Mouse (Mus musculus): ENCODE data around the gene Gm27027. TPM values are rescaled to one million over a fixed set of nuclear protein-coding genes. Genes with fewer than 3 reads are reported as not detected.

Gm27027 gene
- polyA plus RNA-seq, 1 experiment from 2014 or later, result not detected

DNA sequence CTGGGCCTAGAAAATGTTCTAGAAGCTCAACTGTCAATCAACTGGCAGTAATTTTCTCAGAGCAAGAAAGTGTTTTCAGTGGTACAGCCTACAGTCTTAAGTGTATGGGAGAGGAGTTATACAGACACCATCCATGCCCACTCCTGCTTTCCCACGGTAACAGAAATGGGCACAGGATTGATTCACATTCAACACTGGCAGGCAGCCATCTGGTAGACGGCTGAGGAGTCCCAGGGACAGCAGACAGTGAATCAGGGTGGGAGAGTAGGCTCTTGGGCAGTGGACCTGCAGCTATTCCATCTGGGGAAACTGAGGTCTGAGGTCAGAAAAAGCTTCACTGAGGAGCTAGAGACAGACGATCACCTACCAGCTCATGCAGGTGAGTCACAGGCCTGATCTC is 24.5 kb downstream of the Gm27027 start:
- no peak overlapping the region for H3K27ac ChIP-seq
- no peak for ATAC-seq
- no peaks in the 10 kb centered on the region for H3K27me3 ChIP-seq
- no peaks in the 10 kb centered on the region for H3K9me3 ChIP-seq
- H3K4me1 ChIP-seq (replicated peaks), result peaks cover 18% of the 10 kb centered on the region
- H3K36me3 ChIP-seq, result no peaks in the 10 kb centered on the region
- H3K9ac ChIP-seq (replicated peaks), result no peak overlapping the region
- no peak overlapping the region for H3K4me2 ChIP-seq (replicated peaks)
- no peak overlapping the region for H3K4me3 ChIP-seq (replicated peaks)
- whole genome bisulfite sequencing, result 72% methylated on average over 3 of the region's 3 CpGs

DNA sequence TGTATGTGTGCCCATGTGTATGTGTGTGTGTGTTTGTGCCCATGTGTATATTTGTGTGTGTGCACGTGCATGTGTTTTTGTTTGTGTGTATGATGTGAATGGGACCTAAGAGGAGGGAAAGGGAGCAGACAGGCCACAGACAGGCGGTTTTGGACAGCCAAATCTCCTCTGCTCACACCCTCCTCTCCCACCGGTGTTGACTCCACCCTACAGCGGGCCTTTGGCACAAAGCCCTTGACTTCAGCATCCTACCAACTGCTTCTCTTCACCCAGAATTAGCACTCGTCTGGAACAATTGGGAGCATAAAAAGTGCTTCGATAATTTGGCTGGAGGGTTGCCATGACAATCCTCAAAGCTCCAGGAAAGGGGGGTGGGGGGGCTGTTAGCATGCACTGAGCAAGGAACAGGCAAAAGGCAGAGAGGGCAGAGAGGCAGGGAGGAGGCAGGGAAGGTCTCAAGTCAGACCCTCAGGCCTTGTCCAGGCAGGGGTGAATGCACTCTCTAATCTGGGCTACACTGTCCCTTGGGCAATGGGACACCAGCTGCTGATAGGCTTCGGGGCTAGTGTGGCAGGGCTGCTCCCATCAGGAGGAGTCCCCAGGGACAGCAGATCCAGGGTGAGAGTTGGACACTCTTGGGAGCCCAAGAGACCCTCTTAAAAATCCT is 31.5 kb downstream of the Gm27027 start:
- Histone ChIP-seq H3K36me3 (no peaks in the 10 kb centered on the region), H3K27ac (no peak overlapping the region), H3K4me3 (replicated peaks) (no peak overlapping the region), H3K4me1 (replicated peaks) (peaks cover 10% of the 10 kb centered on the region), H3K9ac (replicated peaks) (no peak overlapping the region), H3K4me2 (replicated peaks) (no peak overlapping the region), H3K9me3 (no peaks in the 10 kb centered on the region), H3K27me3 (no peaks in the 10 kb centered on the region)
- 35% methylated on average over 7 of the region's 7 CpGs for WGBS
- peak; percentile 57 for ATAC-seq

DNA sequence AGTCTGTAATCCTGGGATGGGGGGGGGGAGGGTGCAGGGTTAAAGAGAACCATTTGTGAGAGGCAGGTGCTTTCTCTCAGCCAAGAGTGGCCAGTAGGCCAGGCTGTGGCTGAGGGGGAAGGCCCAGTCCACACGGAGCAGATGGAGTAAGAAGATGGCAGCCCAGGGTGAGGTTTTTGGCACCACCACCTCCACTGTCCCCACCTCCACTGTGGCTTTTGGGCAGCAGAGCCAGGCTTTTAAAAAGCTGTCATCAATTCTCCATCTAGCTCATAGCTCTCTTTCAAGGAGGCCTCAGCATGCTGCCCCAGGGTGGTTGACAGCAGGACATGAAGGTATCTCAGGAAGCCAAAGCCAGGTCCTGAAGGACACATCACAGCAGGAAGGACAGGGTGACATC is 32.4 kb downstream of the Gm27027 start:
- H3K4me1 ChIP-seq (replicated peaks), result peaks cover 10% of the 10 kb centered on the region
- H3K4me2 ChIP-seq (replicated peaks), result no peak overlapping the region
- 100% methylated on average over 1 of the region's 1 CpGs for WGBS
- no peaks in the 10 kb centered on the region for H3K36me3 ChIP-seq
- no peak overlapping the region for H3K4me3 ChIP-seq (replicated peaks)
- peaks cover 1% of the 10 kb centered on the region; the same call in 1 of the 2 replicates for H3K27me3 ChIP-seq
- no peak; the same call in 1 of the 2 replicates for ATAC-seq
- H3K9me3 ChIP-seq, result no peaks in the 10 kb centered on the region
- no peak overlapping the region for H3K9ac ChIP-seq (replicated peaks)
- H3K27ac ChIP-seq, result no peak overlapping the region

DNA sequence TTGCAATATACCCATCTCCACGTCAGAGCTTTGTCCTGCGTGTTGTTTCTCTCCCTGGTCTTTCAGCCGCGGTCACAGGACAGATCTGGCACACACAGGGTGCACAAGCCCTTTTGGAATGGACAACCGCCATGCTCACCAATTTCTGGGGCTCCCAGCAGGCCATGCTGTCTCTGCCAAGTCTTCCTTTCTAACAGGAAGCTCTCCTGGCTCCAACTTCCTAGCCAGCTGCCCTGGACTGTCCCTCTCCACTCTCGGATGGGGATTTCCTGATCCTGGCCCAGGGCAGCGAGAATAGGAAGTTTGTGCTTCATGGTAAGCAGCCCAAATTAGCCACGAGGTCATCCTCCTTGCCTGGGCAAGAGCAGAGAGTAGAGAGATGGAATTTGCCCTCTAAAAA is 34.4 kb downstream of the Gm27027 start:
- H3K36me3 ChIP-seq, result no peaks in the 10 kb centered on the region
- H3K27ac ChIP-seq, result no peak overlapping the region
- no peak overlapping the region for H3K4me2 ChIP-seq (replicated peaks)
- peaks cover 14% of the 10 kb centered on the region for H3K27me3 ChIP-seq
- 83% methylated on average over 8 of the region's 8 CpGs for WGBS
- ATAC-seq, result no peak
- no peaks in the 10 kb centered on the region for H3K9me3 ChIP-seq
- no peak overlapping the region for H3K4me3 ChIP-seq (replicated peaks)
- no peak overlapping the region for H3K9ac ChIP-seq (replicated peaks)
- peaks cover 20% of the 10 kb centered on the region for H3K4me1 ChIP-seq (replicated peaks)

- Histone ChIP-seq H3K4me3 (replicated peaks) (no peak overlapping the region), H3K36me3 (no peaks in the 10 kb centered on the region), H3K9me3 (no peaks in the 10 kb centered on the region), H3K27me3 (peaks cover 34% of the 10 kb centered on the region), H3K4me1 (replicated peaks) (peaks cover 34% of the 10 kb centered on the region), H3K27ac (no peak overlapping the region), H3K9ac (replicated peaks) (no peak overlapping the region), H3K4me2 (replicated peaks) (no peak overlapping the region)
- WGBS, result 80% methylated on average over 8 of the region's 8 CpGs
- ATAC-seq, result no peak
Observed at GRCm38 (mm10) chr2:93959346-93959745, 36.8 kb downstream of the Gm27027 start.

- H3K4me3 ChIP-seq (replicated peaks), result no peak overlapping the region
- no peaks in the 10 kb centered on the region for H3K9me3 ChIP-seq
- peaks cover 37% of the 10 kb centered on the region for H3K4me1 ChIP-seq (replicated peaks)
- no peak overlapping the region for H3K27ac ChIP-seq
- no peak for ATAC-seq
- H3K4me2 ChIP-seq (replicated peaks), result no peak overlapping the region
- peaks cover 45% of the 10 kb centered on the region for H3K27me3 ChIP-seq
- H3K36me3 ChIP-seq, result no peaks in the 10 kb centered on the region
- H3K9ac ChIP-seq (replicated peaks), result no peak overlapping the region
- WGBS, result 72% methylated on average over 3 of the region's 3 CpGs
Observed at GRCm38 (mm10) chr2:93958216-93958615, 37.9 kb downstream of the Gm27027 start.

- peaks cover 50% of the 10 kb centered on the region for H3K27me3 ChIP-seq
- H3K36me3 ChIP-seq, result no peaks in the 10 kb centered on the region
- no peaks in the 10 kb centered on the region for H3K9me3 ChIP-seq
- no peak overlapping the region; the same call in 1 of the 2 replicates for H3K4me2 ChIP-seq (replicated peaks)
- ATAC-seq, result no peak
- H3K4me1 ChIP-seq (replicated peaks), result peaks cover 37% of the 10 kb centered on the region
- no peak overlapping the region for H3K27ac ChIP-seq
- no peak overlapping the region for H3K4me3 ChIP-seq (replicated peaks)
- no peak overlapping the region for H3K9ac ChIP-seq (replicated peaks)
- WGBS, result 38% methylated on average over 8 of the region's 8 CpGs
Observed at GRCm38 (mm10) chr2:93957785-93958175, 38.4 kb downstream of the Gm27027 start.

- 4% methylated on average over 34 of the region's 62 CpGs for WGBS
- Histone ChIP-seq H3K9me3 (no peaks in the 10 kb centered on the region), H3K4me3 (replicated peaks) (peak within 1 kb of the TSS; percentile 70), H3K9ac (replicated peaks) (peak within 1 kb of the TSS; percentile 82), H3K4me2 (replicated peaks) (peak within 1 kb of the TSS; percentile 97), H3K4me1 (replicated peaks) (peaks cover 37% of the 10 kb centered on the region), H3K36me3 (no peaks in the 10 kb centered on the region), H3K27me3 (peaks cover 53% of the 10 kb centered on the region), H3K27ac (peak within 1 kb of the TSS; percentile 56)
- peak; percentile 71 for ATAC-seq
Observed at GRCm38 (mm10) chr2:93956908-93957784, 39.0 kb downstream of the Gm27027 start, which contains the start of gene Gm13889. Gene Gm13889 (minus strand): TSS chr2:93957201.

- H3K4me1 ChIP-seq (replicated peaks), result peaks cover 37% of the 10 kb centered on the region
- H3K4me2 ChIP-seq (replicated peaks), result peak overlapping the region; percentile 97
- peak overlapping the region; percentile 82 for H3K9ac ChIP-seq (replicated peaks)
- H3K4me3 ChIP-seq (replicated peaks), result peak overlapping the region; percentile 70
- under 1% methylated on average over 44 of the region's 44 CpGs for WGBS
- H3K27me3 ChIP-seq, result peaks cover 57% of the 10 kb centered on the region
- peak overlapping the region; percentile 56 for H3K27ac ChIP-seq
- H3K36me3 ChIP-seq, result no peaks in the 10 kb centered on the region
- H3K9me3 ChIP-seq, result no peaks in the 10 kb centered on the region
- peak; percentile 66 for ATAC-seq
Observed at GRCm38 (mm10) chr2:93956331-93956801, 39.8 kb downstream of the Gm27027 start.

DNA sequence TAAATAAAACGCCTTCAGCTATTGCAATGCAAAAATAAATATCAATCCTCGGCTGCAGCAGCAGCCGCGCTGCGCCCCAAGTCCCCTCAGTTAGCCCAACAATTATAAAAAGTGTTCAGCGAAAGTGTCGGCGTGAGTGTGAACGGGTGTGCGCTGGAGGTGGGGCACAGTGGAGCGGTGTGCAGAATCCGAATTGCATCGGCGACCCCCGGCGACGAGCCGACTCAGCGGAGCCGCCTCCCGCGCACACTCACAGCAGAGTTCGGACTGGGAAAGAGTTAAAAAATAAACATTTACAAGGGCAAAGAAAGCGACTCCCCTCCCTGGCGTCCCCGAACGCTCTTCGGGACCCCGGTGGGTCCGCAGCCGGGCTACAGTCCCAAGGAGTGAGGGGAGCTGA is 40.3 kb downstream of the Gm27027 start:
- peaks cover 57% of the 10 kb centered on the region for H3K27me3 ChIP-seq
- H3K4me1 ChIP-seq (replicated peaks), result peaks cover 37% of the 10 kb centered on the region
- H3K27ac ChIP-seq, result peak overlapping the region; percentile 56
- H3K36me3 ChIP-seq, result no peaks in the 10 kb centered on the region
- under 1% methylated on average over 31 of the region's 31 CpGs for WGBS
- ATAC-seq, result no peak
- no peaks in the 10 kb centered on the region for H3K9me3 ChIP-seq
- peak overlapping the region; percentile 97 for H3K4me2 ChIP-seq (replicated peaks)
- peak overlapping the region; percentile 82 for H3K9ac ChIP-seq (replicated peaks)
- peak overlapping the region; percentile 70 for H3K4me3 ChIP-seq (replicated peaks)

DNA sequence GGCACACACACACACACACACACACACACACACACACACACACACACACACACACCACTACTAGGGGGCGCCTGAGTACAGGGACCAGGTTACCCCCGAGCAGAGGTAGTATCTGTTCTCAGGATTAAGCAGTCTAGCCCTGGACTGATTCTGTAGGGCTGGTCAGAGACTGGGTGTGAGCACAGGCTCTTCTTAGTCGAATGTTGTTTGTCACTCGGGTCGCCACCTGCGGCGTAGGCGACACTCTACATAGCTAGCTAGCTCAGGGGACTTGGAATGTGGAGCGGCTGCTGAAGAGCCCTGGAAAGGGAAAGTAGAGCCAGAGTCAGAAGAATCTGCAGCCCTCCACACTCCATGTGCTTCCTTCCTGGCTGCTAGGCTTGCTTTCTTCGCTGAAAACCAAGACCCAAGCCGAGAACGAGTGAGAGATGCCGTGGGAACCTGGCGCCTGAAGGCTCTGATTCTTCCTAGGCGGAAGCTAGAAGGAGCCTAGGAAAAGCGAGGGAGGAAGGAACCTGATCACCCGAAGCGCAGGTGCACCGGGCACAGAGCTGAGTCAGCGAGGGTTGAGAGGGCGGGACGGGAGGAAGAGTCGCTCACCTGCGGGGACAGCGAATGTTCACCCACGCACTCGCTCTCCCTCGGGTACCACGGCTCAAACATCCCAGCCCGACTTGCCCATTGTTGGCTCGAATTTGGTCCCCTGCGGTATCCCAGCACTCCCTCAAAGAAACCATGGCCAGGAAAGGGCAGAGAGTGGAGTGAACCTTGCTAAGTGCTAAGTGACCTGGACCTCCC is 41.2 kb downstream of the Gm27027 start:
- Histone ChIP-seq H3K4me3 (replicated peaks) (peak overlapping the region; percentile 70), H3K9ac (replicated peaks) (peak overlapping the region; percentile 82), H3K36me3 (no peaks in the 10 kb centered on the region), H3K4me1 (replicated peaks) (peaks cover 37% of the 10 kb centered on the region), H3K9me3 (no peaks in the 10 kb centered on the region), H3K4me2 (replicated peaks) (peak overlapping the region; percentile 97), H3K27ac (no peak overlapping the region), H3K27me3 (peaks cover 57% of the 10 kb centered on the region)
- 1% methylated on average over 32 of the region's 32 CpGs for WGBS
- ATAC-seq, result no peak

Data from midbrain, embryonic 13.5 days (tissue).